ENCODE assay signal across 8 mouse cellular contexts in the genomic region with DNA sequence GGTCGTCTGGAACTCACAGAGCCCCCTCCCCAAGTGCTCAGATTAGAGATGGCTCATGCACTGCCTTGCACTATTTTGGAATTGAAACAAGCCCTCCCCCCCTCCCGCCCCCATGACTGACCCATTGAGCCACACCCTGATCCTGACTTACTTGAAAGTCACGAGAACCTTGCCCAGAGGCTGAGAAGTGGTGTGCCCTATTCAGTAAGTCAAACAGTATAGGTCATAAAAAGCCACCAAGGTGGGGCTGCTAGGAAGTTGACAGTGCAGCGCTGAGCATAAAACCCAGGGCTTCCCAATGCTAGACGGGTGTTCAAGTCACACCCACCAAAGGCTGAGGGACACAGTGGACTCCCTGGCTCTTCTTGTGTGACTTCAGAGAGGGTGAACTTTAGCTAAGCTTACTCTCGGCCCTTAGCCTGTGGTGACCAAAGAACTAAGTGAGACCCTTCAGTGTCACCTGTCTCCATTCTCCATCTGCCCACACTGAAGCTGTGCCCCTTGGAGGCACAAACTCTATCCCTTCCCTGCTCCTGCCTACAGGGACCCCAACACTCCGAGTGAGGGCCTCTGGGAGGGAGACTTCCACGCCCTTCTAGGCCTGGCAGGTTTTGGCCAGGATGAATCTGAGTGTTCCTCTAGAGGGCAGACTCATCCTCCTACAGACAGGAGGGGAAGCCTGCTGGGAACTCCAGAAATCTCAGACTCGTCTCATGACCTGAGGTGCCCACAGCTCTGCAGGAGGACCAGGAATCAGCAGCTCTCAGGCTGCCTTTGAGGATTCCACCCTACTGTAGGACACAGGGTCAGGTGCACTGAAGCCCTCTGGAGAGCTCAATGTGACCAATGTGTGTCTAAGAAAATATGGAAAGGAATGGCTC. TPM values are rescaled to one million over a fixed set of nuclear protein-coding genes. Genes with fewer than 3 reads are reported as not detected.
DNase-seq lines count a peak whose midpoint lies in the region; ATAC-seq and TF ChIP-seq lines count a peak whose summit lies in the region.

No protein-coding gene starts in this region.

- H3K4me3 ChIP-seq in ES-E14 (ENCODE audit: insufficient read depth in 1 of 2, low read depth in 1 of 2, low read length in 2 of 2, poor library complexity in 1 of 2, severe bottlenecking in 1 of 2) = no peak overlapping the region
- H3K4me3 ChIP-seq in embryonic facial prominence, embryonic 10.5 days = 0 out of 2 replicates have a peak overlapping the region, but pooled peaks have one; percentile 0
- no peak overlapping the region for H3K4me3 ChIP-seq in liver, embryonic 14.5 days (ENCODE audit: insufficient read depth in 1 of 2, low read depth in 2 of 2, low read length in 2 of 2)

- no peak for TF ChIP-seq EP300 in liver, embryonic 14.5 days (IDR thresholded peaks at IDR 0.05; ENCODE audit: low read depth)

- H3K27ac ChIP-seq in ES-E14 (ENCODE audit: insufficient read depth, low read depth, low read length, poor library complexity, severe bottlenecking) = peak overlapping the region; percentile 25; the same call in 1 of the 2 replicates
- no peak overlapping the region for H3K27ac ChIP-seq in embryonic facial prominence, embryonic 10.5 days (replicated peaks)
- H3K27ac ChIP-seq in liver, embryonic 14.5 days = no peak overlapping the region

- WGBS in embryonic facial prominence, embryonic 10.5 days = 50% methylated on average over 9 of the region's 9 CpGs
- WGBS in liver, embryonic 14.5 days (ENCODE audit: insufficient replicate concordance) = 11% methylated on average over 9 of the region's 9 CpGs

- peak; percentile 47 for DNase-seq in gastrocnemius, postnatal 25 days
- no peak for DNase-seq in gastrocnemius, postnatal 10 days
- DNase-seq in ES-E14 (ENCODE audit: low read depth, low spot score) = no peak
- DNase-seq in embryonic facial prominence, embryonic 10.5 days (ENCODE audit: low spot score) = peak; percentile 39
- peak; percentile 64 for DNase-seq in induced T-regulatory cell, adult 2 months (ENCODE audit: low read depth)
- DNase-seq in liver, embryonic 14.5 days (ENCODE audit: low read depth in 3 of 3, low spot score in 3 of 3) = no peak
- no peak for DNase-seq in left cerebral cortex, adult 8-10 months (ENCODE audit: low spot score in 2 of 2)

- ATAC-seq in liver, embryonic 14.5 days (ENCODE audit: insufficient read depth) = 0 out of 2 replicates have a peak, but pooled peaks have one; percentile 19
- peak; percentile 24; the same call in 1 of the 2 replicates for ATAC-seq in neutrophil, adult 5-6 weeks (ENCODE audit: extremely low read depth, insufficient number of reproducible peaks, low FRiP score, poor library complexity, severe bottlenecking)

- in situ Hi-C loops in ES-E14 (cut with MboI; ENCODE audit: low sequenced_read_pairs in 2 of 2, unreplicated experiment in 2 of 2) = no loop called here

- H3K27me3 ChIP-seq in embryonic facial prominence, embryonic 10.5 days (replicated peaks; ENCODE audit: low read depth, poor library complexity, severe bottlenecking) = no peaks in the 10 kb centered on the region
- no peaks in the 10 kb centered on the region for H3K27me3 ChIP-seq in liver, embryonic 14.5 days (ENCODE audit: control insufficient read depth, insufficient read depth, low read length)

- peaks cover 6 to 25% of the 10 kb centered on the region in 2 experiments for H3K4me1 ChIP-seq in ES-E14 (ENCODE audit: control insufficient read depth in 2 of 2, insufficient read depth in 2 of 2, low read length in 2 of 2, poor library complexity in 1 of 2)
- H3K4me1 ChIP-seq in embryonic facial prominence, embryonic 10.5 days = peaks cover 23% of the 10 kb centered on the region
- peaks cover 12 to 17% of the 10 kb centered on the region in 2 experiments; a peak in 3 of 4 replicates for H3K4me1 ChIP-seq in liver, embryonic 14.5 days (replicated peaks; ENCODE audit: control insufficient read depth in 2 of 2, insufficient read depth in 2 of 2, low read length in 1 of 2)

- peaks cover 45% of the 10 kb centered on the region for H3K36me3 ChIP-seq in ES-E14 (ENCODE audit: control insufficient read depth, insufficient read depth, low read length, poor library complexity, severe bottlenecking)
- peaks cover 62% of the 10 kb centered on the region for H3K36me3 ChIP-seq in embryonic facial prominence, embryonic 10.5 days (replicated peaks)
- peaks cover 28% of the 10 kb centered on the region for H3K36me3 ChIP-seq in liver, embryonic 14.5 days (replicated peaks; ENCODE audit: control insufficient read depth, insufficient read depth, low read depth)

- H3K9ac ChIP-seq in ES-E14 (ENCODE audit: insufficient read depth, low read depth, low read length, poor library complexity, severe bottlenecking) = no peak overlapping the region
- no peak overlapping the region for H3K9ac ChIP-seq in liver, embryonic 14.5 days (replicated peaks)

- no peaks in the 10 kb centered on the region for H3K9me3 ChIP-seq in ES-E14 (ENCODE audit: control insufficient read depth, insufficient read depth, low read depth, low read length)
- H3K9me3 ChIP-seq in embryonic facial prominence, embryonic 10.5 days = no peaks in the 10 kb centered on the region
- H3K9me3 ChIP-seq in liver, embryonic 14.5 days (ENCODE audit: control insufficient read depth, low read length) = no peaks in the 10 kb centered on the region

- TF ChIP-seq CTCF in liver, embryonic 14.5 days (IDR thresholded peaks at IDR 0.05; ENCODE audit: low read depth) = peak; percentile 68

- no peak overlapping the region for H3K4me2 ChIP-seq in liver, embryonic 14.5 days (ENCODE audit: low read depth)

TF ChIP-seq in ES-E14, 5 proteins besides CTCF, POLR2A, EP300 and RAD21:
- TF ChIP-seq ZC3H11A (IDR thresholded peaks at IDR 0.05; ENCODE audit: borderline replicate concordance, low read depth, low read length) (0 out of 2 replicates have a peak, but pooled peaks have one; percentile 5), MAFK (IDR thresholded peaks at IDR 0.05; ENCODE audit: insufficient read depth, low read depth, low read length) (no peak)

RNA-seq across cellular contexts. Expression of gene Polr2e, which starts 5.8 kb away (rescaled TPM):
- 10 to 100 TPM; 43.2 to 45.5 TPM for total RNA-seq in gastrocnemius, postnatal 25 days (2021)
- 10 to 100 TPM; 62.1 to 62.7 TPM for total RNA-seq in gastrocnemius, postnatal 10 days (2021)
- 266 and 293 TPM in 2 replicates for total RNA-seq in ES-E14 (2012; rRNA removed)
- polyA plus RNA-seq in embryonic facial prominence, embryonic 10.5 days (2016; fragmentation: Nextera tagmentation; extraction: Ambion mirVana) = 312 and 316 TPM in 2 replicates
- polyA plus RNA-seq in liver, embryonic 14.5 days (2012; rRNA removed) = 77.0 and 121 TPM in 2 replicates
- polyA plus RNA-seq in liver, embryonic 14.5 days (2014; fragmentation: Nextera tagmentation; extraction: Ambion mirVana) = 88.0 and 90.2 TPM in 2 replicates
- total RNA-seq in neutrophil, adult 5-6 weeks (2017) = 47.7 and 66.4 TPM in 2 replicates
- total RNA-seq in left cerebral cortex, adult 8-10 months (2022) = 10 to 100 TPM; 64.7 to 80.4 (median 72.9) TPM

RNA-seq across cellular contexts. Expression of gene Gpx4, which starts 13.2 kb away (rescaled TPM):
- 100 to 1,000 TPM; 527 to 618 TPM for total RNA-seq in gastrocnemius, postnatal 25 days (2021)
- total RNA-seq in gastrocnemius, postnatal 10 days (2021) = 100 to 1,000 TPM; 380 to 398 TPM
- 1,456 and 1,919 TPM in 2 replicates for total RNA-seq in ES-E14 (2012; rRNA removed)
- polyA plus RNA-seq in embryonic facial prominence, embryonic 10.5 days (2016; fragmentation: Nextera tagmentation; extraction: Ambion mirVana) = 618 and 672 TPM in 2 replicates
- polyA plus RNA-seq in liver, embryonic 14.5 days (2012; rRNA removed) = 274 and 388 TPM in 2 replicates
- 705 and 724 TPM in 2 replicates for polyA plus RNA-seq in liver, embryonic 14.5 days (2014; fragmentation: Nextera tagmentation; extraction: Ambion mirVana)
- total RNA-seq in neutrophil, adult 5-6 weeks (2017) = 206 and 276 TPM in 2 replicates
- total RNA-seq in left cerebral cortex, adult 8-10 months (2022) = 100 to 1,000 TPM; 472 to 551 (median 538) TPM

RNA-seq across cellular contexts. Expression of gene Arhgap45, which starts 17.3 kb away (rescaled TPM):
- 1 to 10 TPM; 1.0 to 2.1 TPM for total RNA-seq in gastrocnemius, postnatal 25 days (2021)
- 1 to 10 TPM; 2.0 to 3.5 TPM for total RNA-seq in gastrocnemius, postnatal 10 days (2021)
- total RNA-seq in ES-E14 (2012; rRNA removed) = 17.0 and 20.9 TPM in 2 replicates
- 11.2 and 11.3 TPM in 2 replicates for polyA plus RNA-seq in embryonic facial prominence, embryonic 10.5 days (2016; fragmentation: Nextera tagmentation; extraction: Ambion mirVana)
- 17.5 and 20.9 TPM in 2 replicates for polyA plus RNA-seq in liver, embryonic 14.5 days (2012; rRNA removed)
- polyA plus RNA-seq in liver, embryonic 14.5 days (2014; fragmentation: Nextera tagmentation; extraction: Ambion mirVana) = 7.9 and 9.3 TPM in 2 replicates
- 695 and 736 TPM in 2 replicates for total RNA-seq in neutrophil, adult 5-6 weeks (2017)
- total RNA-seq in left cerebral cortex, adult 8-10 months (2022) = 1 to 10 TPM; 3.6 to 9.6 (median 6.0) TPM

RNA-seq across cellular contexts. Expression of gene Abca7, which starts 37.5 kb away (rescaled TPM):
- 1 to 10 TPM; 4.9 to 5.7 TPM for total RNA-seq in gastrocnemius, postnatal 25 days (2021)
- 1 to 10 TPM; 3.2 to 4.2 TPM for total RNA-seq in gastrocnemius, postnatal 10 days (2021)
- total RNA-seq in ES-E14 (2012; rRNA removed) = 8.8 and 18.9 TPM in 2 replicates
- 2.9 and 3.2 TPM in 2 replicates for polyA plus RNA-seq in embryonic facial prominence, embryonic 10.5 days (2016; fragmentation: Nextera tagmentation; extraction: Ambion mirVana)
- polyA plus RNA-seq in liver, embryonic 14.5 days (2012; rRNA removed) = 11.2 and 12.7 TPM in 2 replicates
- 4.9 and 6.0 TPM in 2 replicates for polyA plus RNA-seq in liver, embryonic 14.5 days (2014; fragmentation: Nextera tagmentation; extraction: Ambion mirVana)
- 45.9 and 53.7 TPM in 2 replicates for total RNA-seq in neutrophil, adult 5-6 weeks (2017)
- total RNA-seq in left cerebral cortex, adult 8-10 months (2022) = 10 to 100 TPM; 11.0 to 12.3 (median 12.0) TPM

RNA-seq across cellular contexts. Expression of gene Cnn2, which starts 45.4 kb away (rescaled TPM):
- 1 to 10 TPM; 8.5 to 9.4 TPM for total RNA-seq in gastrocnemius, postnatal 25 days (2021)
- total RNA-seq in gastrocnemius, postnatal 10 days (2021) = 10 to 100 TPM; 26.1 to 38.6 TPM
- total RNA-seq in ES-E14 (2012; rRNA removed) = 94.1 and 159 TPM in 2 replicates
- polyA plus RNA-seq in embryonic facial prominence, embryonic 10.5 days (2016; fragmentation: Nextera tagmentation; extraction: Ambion mirVana) = 234 and 253 TPM in 2 replicates
- polyA plus RNA-seq in liver, embryonic 14.5 days (2012; rRNA removed) = 14.3 and 15.8 TPM in 2 replicates
- 33.8 and 39.7 TPM in 2 replicates for polyA plus RNA-seq in liver, embryonic 14.5 days (2014; fragmentation: Nextera tagmentation; extraction: Ambion mirVana)
- 284 and 308 TPM in 2 replicates for total RNA-seq in neutrophil, adult 5-6 weeks (2017)
- total RNA-seq in left cerebral cortex, adult 8-10 months (2022) = 1 to 10 TPM; 5.4 to 6.7 (median 6.3) TPM

Comparison
In these comparisons a context has a peak if more than half of its experiments do, and no peak if none do; other contexts are left out.
1. DNase-seq: peak in gastrocnemius, postnatal 25 days (single experiment), embryonic facial prominence, embryonic 10.5 days (single experiment) and induced T-regulatory cell, adult 2 months (single experiment); none in gastrocnemius, postnatal 10 days (single experiment), ES-E14 (single experiment), liver, embryonic 14.5 days (0 of 3) and left cerebral cortex, adult 8-10 months (0 of 2).
2. RNA of gene Arhgap45, which starts 17.3 kb away (total RNA-seq): 695 to 736 TPM in neutrophil, adult 5-6 weeks; 17.0 to 20.9 TPM in ES-E14, 3.6 to 9.6 TPM in left cerebral cortex, adult 8-10 months, 2.0 to 3.5 TPM in gastrocnemius, postnatal 10 days and 1.0 to 2.1 TPM in gastrocnemius, postnatal 25 days; every median in the first group is over 10 times any median in the second.